17 mouse cellular contexts compared by ENCODE assay signal in genomic region chr17:8923727-8924126, GRCm38 (mm10).
DNase-seq lines count a peak whose midpoint lies in the region; ATAC-seq lines count a peak whose summit lies in the region.
"Had no signal": no experiment of that assay in that cellular context is flagged by ENCODE, and none has a peak within 500 bp of the region (broad histone marks: within the 10 kb centered on the region; RNA-seq: fewer than 3 reads in every experiment).

No protein-coding gene starts in this region.

- no peaks in the 10 kb centered on the region for H3K27me3 ChIP-seq in midbrain, embryonic 15.5 days (replicated peaks)
- no peaks in the 10 kb centered on the region for H3K27me3 ChIP-seq in midbrain, embryonic 14.5 days (ENCODE audit: control insufficient read depth, insufficient read depth, low read length)
- H3K27me3 ChIP-seq: forebrain, embryonic 13.5 days had no signal

- no peak for DNase-seq in midbrain, embryonic 14.5 days
- DNase-seq in thymus, postnatal 0 days (ENCODE audit: low spot score), result peak; percentile 84
- peak; percentile 68 for DNase-seq in thymus, postnatal 25 days
- DNase-seq in layer of hippocampus, adult 18-20 months (ENCODE audit: low spot score in 2 of 2), result no peak
- DNase-seq in gastrocnemius, postnatal 10 days, result no peak
- DNase-seq: adrenal gland, adult 8-10 months; adrenal gland, postnatal 36 days; cerebellum, adult 2 months; cerebellum, postnatal 10 days; heart, adult 2 months had no signal

- H3K4me1 ChIP-seq in midbrain, embryonic 15.5 days, result peaks cover 6% of the 10 kb centered on the region
- no peaks in the 10 kb centered on the region for H3K4me1 ChIP-seq in midbrain, embryonic 14.5 days (ENCODE audit: control insufficient read depth, insufficient read depth, low read length)
- H3K4me1 ChIP-seq: heart, embryonic 15.5 days had no signal

- H3K4me3 ChIP-seq in midbrain, embryonic 15.5 days, result no peak overlapping the region
- H3K4me3 ChIP-seq in midbrain, embryonic 14.5 days (replicated peaks; ENCODE audit: low read depth, low read length), result no peak overlapping the region
- H3K4me3 ChIP-seq: embryonic facial prominence, embryonic 10.5 days; forebrain, embryonic 13.5 days; heart, adult 2 months; heart, embryonic 15.5 days; hindbrain, embryonic 10.5 days had no signal

- H3K36me3 ChIP-seq in midbrain, embryonic 15.5 days (replicated peaks), result no peaks in the 10 kb centered on the region
- H3K36me3 ChIP-seq in midbrain, embryonic 14.5 days (ENCODE audit: control insufficient read depth, insufficient read depth, low read length), result no peaks in the 10 kb centered on the region
- H3K36me3 ChIP-seq: embryonic facial prominence, embryonic 10.5 days; heart, embryonic 15.5 days; hindbrain, embryonic 10.5 days had no signal

- 0 out of 2 replicates have a peak overlapping the region, but pooled peaks have one; percentile 32 for H3K27ac ChIP-seq in midbrain, embryonic 15.5 days
- no peak overlapping the region for H3K27ac ChIP-seq in midbrain, embryonic 14.5 days (replicated peaks; ENCODE audit: low read depth, low read length)
- H3K27ac ChIP-seq: embryonic facial prominence, embryonic 10.5 days; forebrain, embryonic 13.5 days; heart, adult 2 months; heart, embryonic 15.5 days; hindbrain, embryonic 10.5 days; hindbrain, embryonic 14.5 days had no signal

- no peak overlapping the region for H3K4me2 ChIP-seq in midbrain, embryonic 15.5 days
- H3K4me2 ChIP-seq in midbrain, embryonic 14.5 days (ENCODE audit: low read length), result no peak overlapping the region
- H3K4me2 ChIP-seq: forebrain, embryonic 13.5 days; heart, embryonic 11.5 days; heart, embryonic 15.5 days; hindbrain, embryonic 14.5 days had no signal

- 69% methylated on average over 8 of the region's 8 CpGs for WGBS in midbrain, embryonic 15.5 days
- 71% methylated on average over 8 of the region's 8 CpGs for WGBS in midbrain, embryonic 14.5 days

- no peak for ATAC-seq in midbrain, embryonic 15.5 days (replicated peaks)
- ATAC-seq in midbrain, embryonic 14.5 days (ENCODE audit: low FRiP score, low TSS enrichment), result no peak
- ATAC-seq: forebrain, embryonic 13.5 days had no signal

- H3K9me3 ChIP-seq in midbrain, embryonic 15.5 days, result no peaks in the 10 kb centered on the region
- H3K9me3 ChIP-seq in midbrain, embryonic 14.5 days (ENCODE audit: control insufficient read depth, low read length), result no peaks in the 10 kb centered on the region
- H3K9me3 ChIP-seq: embryonic facial prominence, embryonic 10.5 days; forebrain, embryonic 13.5 days; heart, embryonic 15.5 days; hindbrain, embryonic 10.5 days had no signal

- H3K9ac ChIP-seq in midbrain, embryonic 15.5 days, result no peak overlapping the region
- H3K9ac ChIP-seq in midbrain, embryonic 14.5 days (replicated peaks; ENCODE audit: low read length), result no peak overlapping the region
- H3K9ac ChIP-seq: forebrain, embryonic 13.5 days; heart, embryonic 15.5 days; hindbrain, embryonic 14.5 days had no signal

Comparison
In these comparisons a context has a peak if more than half of its experiments do, and no peak if none do; other contexts are left out.
1. DNase-seq: peak in thymus, postnatal 0 days (single experiment) and thymus, postnatal 25 days (single experiment); none in midbrain, embryonic 14.5 days (single experiment), layer of hippocampus, adult 18-20 months (0 of 2) and gastrocnemius, postnatal 10 days (single experiment).